Mouse (Mus musculus) stomach, embryonic 14.5 days (tissue): Measurements from ENCODE around the gene Hist1h4m. TPM values are rescaled to one million over a fixed set of nuclear protein-coding genes. Genes with fewer than 3 reads are reported as not detected.
"Not testable (repeated sequence)": the region's sequence is repeated elsewhere in the genome, so short reads cannot be mapped to it uniquely, and the experiment has no call there.

Experiments used
- ATAC-seq: fragments of 200-750 bp; cut with Nextera tagmentation; 2 replicates; pipeline ENCODE4 v1.8.0; 2017; ENCODE audit warnings: low read depth, moderate TSS enrichment; ENCODE audit not compliant: insufficient number of reproducible peaks, insufficient read depth, low FRiP score
- H3K27ac ChIP-seq: fragments of 300-500 bp; sonication (generic); 2 replicates; pipeline ENCODE4 v1.5.1; 2014; ENCODE audit warnings: mild to moderate bottlenecking, low read length, moderate library complexity, mixed read lengths
- H3K27me3 ChIP-seq: fragments of 300-500 bp; sonication (generic); 2 replicates; pipeline ENCODE4 v1.6.1; 2014; ENCODE audit warnings: low read length, control low read depth, mixed read lengths; ENCODE audit not compliant: control insufficient read depth, insufficient read depth
- H3K36me3 ChIP-seq: fragments of 300-500 bp; sonication (generic); 2 replicates; pipeline ENCODE4 v1.6.1; 2014; ENCODE audit warnings: mild to moderate bottlenecking, control low read depth, low read length, moderate library complexity, mixed read lengths; ENCODE audit not compliant: control insufficient read depth, insufficient read depth
- H3K4me1 ChIP-seq: fragments of 300-500 bp; sonication (generic); 2 replicates; pipeline ENCODE4 v1.6.1; 2014; ENCODE audit warnings: low read length, control low read depth, mixed read lengths; ENCODE audit not compliant: control insufficient read depth, insufficient read depth
- H3K4me2 ChIP-seq: fragments of 300-500 bp; sonication (generic); replicated peaks from 2 replicates; pipeline ENCODE4 v1.6.1; 2014; ENCODE audit warnings: low read depth, low read length, control low read depth
- H3K4me3 ChIP-seq: fragments of 300-500 bp; sonication (generic); 2 replicates; pipeline ENCODE4 v1.5.1; 2014; ENCODE audit warnings: low read depth, low read length, control low read depth
- H3K9ac ChIP-seq: fragments of 300-500 bp; sonication (generic); replicated peaks from 2 replicates; pipeline ENCODE4 v1.6.1; 2014; ENCODE audit warnings: low read depth, mild to moderate bottlenecking, control low read depth, low read length, moderate library complexity, mixed read lengths
- H3K9me3 ChIP-seq: fragments of 300-500 bp; sonication (generic); 2 replicates; pipeline ENCODE4 v1.6.1; 2016; ENCODE audit warnings: low read depth, low read length, control low read depth; ENCODE audit not compliant: control insufficient read depth
- WGBS: fragments of 180-500 bp; shearing (Covaris S2); extraction: QIAGEN DNeasy Blood & Tissue Kit; methylation state at CpG from one replicate; pipeline ENCODE4 v1.1.7; 2014; 5-methylcytosine and 5-hydroxymethylcytosine counted together
- polyA plus RNA-seq: library from polyadenylated mRNA; unstranded; fragments of >200 nt; fragmentation: Nextera tagmentation; extraction: Ambion mirVana; gene quantifications from 2 replicates; pipeline ENCODE4 v1.2.1, GENCODE M21; 2014

Hist1h4m gene
- polyA plus RNA-seq = not detected in 2 replicates

DNA sequence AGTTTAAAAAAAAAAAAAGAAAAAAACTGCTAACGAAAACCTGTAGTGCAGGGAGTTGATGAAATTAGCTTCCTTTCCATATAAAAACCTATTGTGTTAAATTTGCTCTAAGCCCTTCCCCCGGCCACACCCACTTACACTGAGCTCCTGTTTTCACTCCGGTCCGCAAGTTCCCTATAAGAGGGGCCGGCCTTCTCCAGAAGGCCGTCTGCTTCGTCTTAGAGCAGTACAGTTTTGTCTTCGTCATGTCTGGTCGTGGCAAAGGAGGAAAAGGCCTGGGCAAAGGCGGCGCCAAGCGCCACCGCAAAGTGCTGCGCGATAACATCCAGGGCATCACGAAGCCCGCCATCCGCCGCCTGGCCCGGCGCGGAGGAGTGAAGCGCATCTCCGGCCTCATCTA lies at the start of gene Hist1h4m:
Gene Hist1h4m (plus strand): TSS at position 208 of the 400 bp plus-strand sequence.
- not testable (repeated sequence) for H3K9ac ChIP-seq

DNA sequence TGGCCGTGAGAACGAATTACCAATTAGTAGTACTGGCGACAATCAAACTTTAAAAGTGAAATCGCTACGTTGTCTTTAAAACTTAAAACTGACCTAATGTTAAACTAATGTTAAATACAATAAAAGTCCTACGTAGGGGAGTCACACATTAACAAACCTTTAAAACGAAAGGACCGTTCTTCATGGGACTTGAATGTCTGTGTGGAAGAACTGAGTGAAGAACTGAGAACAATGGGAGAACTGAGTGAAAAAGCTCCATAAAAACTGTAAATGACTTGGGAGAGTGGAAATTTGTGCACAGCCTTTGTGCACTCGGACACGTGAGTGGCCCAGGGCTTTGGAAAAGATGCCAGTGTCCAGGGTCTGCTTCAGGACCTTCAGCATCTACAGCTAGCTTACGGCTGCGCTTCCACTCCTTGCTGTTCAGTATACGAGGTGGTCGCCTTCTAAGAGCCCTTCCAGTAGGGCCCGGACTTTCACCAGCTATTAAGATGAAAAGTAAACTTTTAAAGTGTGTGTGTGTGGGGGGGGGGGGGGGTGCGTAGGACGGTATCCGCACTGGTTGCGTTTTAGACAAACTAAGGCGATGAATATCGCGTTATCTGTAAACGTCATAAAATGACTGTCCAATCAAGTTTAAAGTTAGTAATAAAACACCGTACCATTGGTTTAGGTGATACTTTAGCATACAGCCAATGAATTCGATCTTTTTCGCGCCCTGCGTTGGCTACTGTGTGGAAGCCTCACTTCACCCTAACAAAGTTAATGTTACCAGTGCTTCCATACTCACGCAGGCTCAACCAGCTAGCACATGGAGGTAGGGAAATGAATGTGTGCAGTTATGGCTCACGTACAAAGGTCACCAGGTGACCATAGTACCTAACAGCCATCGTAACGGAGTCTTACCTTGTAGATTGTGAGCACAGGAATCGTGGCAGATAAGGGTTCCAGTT lies 32.5 kb upstream of the Hist1h4m start:
- no peaks in the 10 kb centered on the region for H3K27me3 ChIP-seq
- 4% methylated on average over 33 of the region's 33 CpGs for WGBS
- H3K4me1 ChIP-seq = peaks cover 4% of the 10 kb centered on the region; the same call in 1 of the 2 replicates
- no peaks in the 10 kb centered on the region for H3K36me3 ChIP-seq
- peak overlapping the region; percentile 97 for H3K27ac ChIP-seq
- peak overlapping the region; percentile 98 for H3K4me2 ChIP-seq
- H3K9me3 ChIP-seq = no peaks in the 10 kb centered on the region
- H3K9ac ChIP-seq = peak overlapping the region; percentile 89
- peak; percentile 81 for ATAC-seq
- H3K4me3 ChIP-seq = peak overlapping the region; percentile 65

More for the DNA sequence above, at the start of gene Hist1h4m:
- ATAC-seq = peak; percentile 60
- no CpG with 5 or more reads among the region's 24 CpGs for WGBS
- not testable (repeated sequence) for H3K9me3 ChIP-seq, H3K4me2 ChIP-seq, H3K4me3 ChIP-seq, H3K36me3 ChIP-seq, H3K4me1 ChIP-seq, H3K27me3 ChIP-seq
- 0 out of 2 replicates have a peak within 1 kb of the TSS, but pooled peaks have one; percentile 52 for H3K27ac ChIP-seq

DNA sequence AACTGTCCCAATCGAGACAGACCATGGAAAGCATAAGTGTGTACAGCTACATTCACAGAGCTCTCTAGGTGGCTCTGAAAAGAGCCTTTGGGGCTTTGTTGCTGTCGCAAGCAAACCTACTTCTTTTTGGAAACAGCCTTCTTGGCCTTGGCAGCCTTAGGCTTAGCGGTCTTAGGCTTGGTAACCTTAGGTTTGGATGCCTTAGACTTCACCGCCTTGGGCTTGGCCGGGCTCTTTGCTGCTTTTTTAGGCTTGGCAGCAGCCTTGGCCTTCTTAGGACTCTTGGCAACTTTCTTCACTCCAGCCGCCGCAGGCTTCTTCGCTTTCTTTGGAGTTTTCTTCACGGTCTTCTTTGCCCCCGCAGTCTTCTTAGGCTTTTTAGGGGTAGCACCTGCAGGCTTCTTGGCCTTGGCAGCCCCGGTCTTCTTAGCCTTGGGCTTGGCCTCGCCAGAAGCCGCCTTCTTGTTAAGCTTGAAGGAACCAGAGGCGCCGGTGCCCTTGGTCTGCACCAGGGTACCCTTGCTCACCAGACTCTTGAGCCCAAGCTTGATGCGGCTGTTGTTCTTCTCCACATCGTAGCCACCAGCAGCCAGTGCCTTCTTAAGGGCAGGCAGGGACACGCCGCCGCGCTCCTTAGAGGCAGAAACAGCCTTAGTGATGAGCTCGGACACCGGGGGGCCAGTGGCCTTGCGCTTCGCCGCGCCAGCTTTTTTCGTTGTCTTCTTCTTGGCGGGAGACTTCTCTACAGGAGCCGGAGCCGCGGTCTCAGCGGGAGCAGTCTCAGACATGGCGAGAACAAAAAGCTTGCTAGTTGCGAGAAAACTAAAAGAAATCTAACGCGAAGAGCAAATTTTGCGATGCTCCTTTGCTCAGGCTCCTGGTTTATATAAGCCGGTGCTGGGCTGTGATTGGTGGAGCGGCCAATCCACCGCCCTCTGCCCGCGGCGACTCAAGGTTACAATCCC lies 31.5 kb upstream of the Hist1h4m start, which contains the start of gene Hist1h1b:
Gene Hist1h1b (minus strand): TSS at position 859 of the 965 bp plus-strand sequence.
- Histone ChIP-seq H3K4me3 (peak within 1 kb of the TSS; percentile 65), H3K4me1 (peaks cover 7% of the 10 kb centered on the region; the same call in 1 of the 2 replicates), H3K9me3 (no peaks in the 10 kb centered on the region), H3K9ac (peak within 1 kb of the TSS; percentile 89), H3K27ac (peak within 1 kb of the TSS; percentile 97), H3K36me3 (no peaks in the 10 kb centered on the region), H3K27me3 (no peaks in the 10 kb centered on the region), H3K4me2 (peak within 1 kb of the TSS; percentile 98)
- peak; percentile 42; the same call in 1 of the 2 replicates for ATAC-seq
- under 1% methylated on average over 44 of the region's 44 CpGs for WGBS

DNA sequence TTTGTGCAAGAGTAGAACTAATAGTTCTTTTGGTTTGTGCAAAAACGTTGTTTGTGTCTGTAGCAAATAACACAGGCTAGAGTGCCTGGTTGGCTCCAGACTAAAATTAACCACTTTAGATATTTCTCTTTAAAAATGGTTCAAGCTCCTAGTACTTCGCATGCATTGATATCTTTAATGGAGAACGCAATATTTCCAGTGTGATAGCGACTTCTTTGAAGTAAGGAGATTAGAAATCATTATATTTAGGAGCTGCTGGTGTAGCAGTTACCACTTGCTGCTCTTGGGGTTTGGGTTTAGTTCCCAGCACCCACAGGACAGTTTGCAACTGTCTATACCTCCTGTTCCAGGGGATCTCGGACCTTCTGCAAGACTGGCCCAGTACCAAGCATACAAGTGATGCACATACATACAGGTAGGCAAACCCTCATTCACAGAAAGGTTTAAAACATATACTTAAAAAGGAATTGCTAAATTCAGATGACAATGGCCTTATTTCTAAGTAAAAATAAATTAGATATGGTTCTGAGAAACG lies 30.5 kb upstream of the Hist1h4m start:
- no peaks in the 10 kb centered on the region for H3K27me3 ChIP-seq
- WGBS = 41% methylated on average over 6 of the region's 6 CpGs
- H3K4me2 ChIP-seq = peak overlapping the region; percentile 98
- peak overlapping the region; percentile 65 for H3K4me3 ChIP-seq
- H3K36me3 ChIP-seq = no peaks in the 10 kb centered on the region
- ATAC-seq = no peak
- H3K9me3 ChIP-seq = no peaks in the 10 kb centered on the region
- H3K9ac ChIP-seq = no peak overlapping the region
- H3K27ac ChIP-seq = peak overlapping the region; percentile 97; the same call in 1 of the 2 replicates
- peaks cover 13% of the 10 kb centered on the region; the same call in 1 of the 2 replicates for H3K4me1 ChIP-seq

DNA sequence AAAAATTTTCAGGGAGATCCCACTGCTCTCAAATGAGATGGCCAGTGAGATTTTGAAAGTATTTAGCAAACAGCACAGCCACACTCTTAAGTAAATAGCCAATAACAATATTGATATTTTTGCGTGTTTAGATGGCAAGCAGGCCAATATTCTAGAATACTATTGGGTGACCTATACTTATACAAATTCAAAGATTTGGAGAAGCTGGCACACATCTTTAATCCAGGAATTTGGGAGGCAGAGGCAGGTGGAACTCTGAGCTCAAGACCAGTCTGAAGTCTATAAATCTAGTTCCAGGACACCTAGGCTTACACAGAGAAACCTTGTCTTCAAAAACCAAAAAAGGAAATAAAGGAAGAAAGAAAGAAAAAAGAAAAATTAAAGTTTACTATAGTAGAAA lies 29.9 kb upstream of the Hist1h4m start:
- Histone ChIP-seq H3K4me2 (no peak overlapping the region), H3K9ac (no peak overlapping the region), H3K36me3 (no peaks in the 10 kb centered on the region), H3K27me3 (no peaks in the 10 kb centered on the region), H3K9me3 (no peaks in the 10 kb centered on the region), H3K4me1 (peaks cover 15% of the 10 kb centered on the region; the same call in 1 of the 2 replicates), H3K4me3 (no peak overlapping the region), H3K27ac (peak overlapping the region; percentile 59; the same call in 1 of the 2 replicates)
- WGBS = 89% methylated on average over 1 of the region's 1 CpGs
- ATAC-seq = no peak

DNA sequence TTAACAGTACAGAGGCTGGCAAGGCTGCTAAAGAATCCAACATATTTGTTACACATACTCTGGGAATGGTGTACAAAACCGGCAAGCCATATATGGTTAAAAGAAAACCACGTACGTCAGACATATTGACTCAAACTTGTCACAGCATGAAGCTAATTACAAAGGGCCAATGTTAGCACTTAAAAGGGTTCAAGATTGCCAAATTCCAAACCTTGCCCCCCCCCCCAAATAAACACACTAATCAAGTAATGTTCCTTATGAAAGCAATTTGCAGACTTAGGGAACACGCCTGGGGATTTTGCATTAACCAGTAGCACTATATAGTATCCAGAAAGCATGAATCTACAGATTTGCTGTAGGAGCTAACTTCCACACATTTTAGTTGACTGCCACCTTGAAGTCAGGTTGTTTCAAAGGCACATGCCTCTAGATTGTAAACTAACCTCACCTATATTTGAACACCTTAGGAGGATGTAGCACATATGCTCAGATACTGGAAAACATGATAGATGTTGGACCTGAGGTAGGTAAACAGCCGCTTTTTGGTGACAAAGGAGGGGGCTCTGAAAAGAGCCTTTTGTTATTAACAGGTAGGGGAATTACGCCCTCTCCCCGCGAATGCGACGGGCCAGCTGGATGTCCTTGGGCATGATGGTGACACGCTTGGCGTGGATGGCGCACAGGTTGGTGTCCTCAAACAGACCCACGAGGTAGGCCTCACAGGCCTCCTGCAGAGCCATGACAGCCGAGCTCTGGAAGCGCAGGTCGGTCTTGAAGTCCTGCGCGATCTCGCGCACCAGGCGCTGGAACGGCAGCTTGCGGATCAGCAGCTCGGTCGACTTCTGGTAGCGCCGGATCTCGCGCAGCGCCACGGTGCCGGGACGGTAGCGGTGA lies 28.9 kb upstream of the Hist1h4m start:
- H3K4me2 ChIP-seq = peak overlapping the region; percentile 81
- H3K9me3 ChIP-seq, ATAC-seq, H3K27me3 ChIP-seq, H3K36me3 ChIP-seq: not testable (repeated sequence)
- peak overlapping the region; percentile 93 for H3K27ac ChIP-seq
- peak overlapping the region; percentile 58 for H3K9ac ChIP-seq
- peak overlapping the region; percentile 36 for H3K4me3 ChIP-seq
- WGBS = under 1% methylated on average over 14 of the region's 35 CpGs
- H3K4me1 ChIP-seq = peaks cover 15% of the 10 kb centered on the region; the same call in 1 of the 2 replicates

DNA sequence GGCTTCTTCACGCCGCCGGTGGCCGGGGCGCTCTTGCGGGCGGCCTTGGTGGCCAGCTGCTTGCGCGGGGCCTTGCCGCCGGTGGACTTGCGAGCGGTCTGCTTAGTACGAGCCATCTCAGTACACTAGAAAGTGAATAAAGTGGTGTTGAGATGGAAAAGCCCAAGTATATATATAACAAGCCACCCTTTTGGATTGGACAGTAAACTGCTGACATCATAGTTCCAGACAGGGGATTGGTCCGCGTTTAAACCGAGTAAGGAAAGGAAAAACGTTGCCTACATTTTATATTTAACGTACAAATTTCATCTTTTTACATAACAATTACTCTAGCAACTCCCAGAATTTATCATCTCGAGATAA lies 28.3 kb upstream of the Hist1h4m start, which contains the start of gene Hist1h3i:
Gene Hist1h3i (minus strand): TSS at position 116 of the 363 bp plus-strand sequence.
- Histone ChIP-seq H3K27me3 (no peaks in the 10 kb centered on the region), H3K9ac (peak within 1 kb of the TSS; percentile 58), H3K27ac (peak within 1 kb of the TSS; percentile 93), H3K4me3 (peak within 1 kb of the TSS; percentile 36), H3K4me2 (peak within 1 kb of the TSS; percentile 81), H3K9me3 (no peaks in the 10 kb centered on the region), H3K4me1 (peaks cover 18% of the 10 kb centered on the region; the same call in 1 of the 2 replicates), H3K36me3 (no peaks in the 10 kb centered on the region)
- peak; percentile 71 for ATAC-seq
- 0% methylated on average over 13 of the region's 20 CpGs for WGBS
